Mouse (Mus musculus) embryonic facial prominence, embryonic 11.5 days (tissue): ENCODE measurements around the gene Cadps2. TPM values are rescaled to one million over a fixed set of nuclear protein-coding genes. Genes with fewer than 3 reads are reported as not detected.

Experiments
- ATAC-seq: fragments of 200-750 bp; cut with Nextera tagmentation; replicated peaks from 2 replicates; pipeline ENCODE4 v1.8.0; 2017; ENCODE audit warnings: low read depth; ENCODE audit not compliant: insufficient number of reproducible peaks, low FRiP score, low TSS enrichment
- DNase-seq: peaks from one replicate; pipeline ENCODE4 v3.0.0-alpha.2; 2015; ENCODE audit warnings: low spot score
- H3K27ac ChIP-seq: fragments of 300-500 bp; sonication (generic); replicated peaks from 2 replicates; pipeline ENCODE4 v1.5.1; 2014; ENCODE audit warnings: mild to moderate bottlenecking, low read depth, low read length, control low read depth
- H3K27me3 ChIP-seq: fragments of 300-500 bp; sonication (generic); 2 replicates; pipeline ENCODE4 v1.6.1; 2014; ENCODE audit warnings: mild to moderate bottlenecking, low read length, moderate library complexity, mixed read lengths; ENCODE audit not compliant: control insufficient read depth, insufficient read depth
- H3K36me3 ChIP-seq: fragments of 300-500 bp; sonication (generic); replicated peaks from 2 replicates; pipeline ENCODE4 v1.6.1; 2014; ENCODE audit warnings: low read depth, mild to moderate bottlenecking, low read length, moderate library complexity, mixed read lengths; ENCODE audit not compliant: control insufficient read depth, insufficient read depth
- H3K4me1 ChIP-seq: fragments of 300-500 bp; sonication (generic); 2 replicates; pipeline ENCODE4 v1.6.1; 2014; ENCODE audit warnings: low read length, mixed read lengths; ENCODE audit not compliant: control insufficient read depth, insufficient read depth
- H3K4me2 ChIP-seq: fragments of 300-500 bp; sonication (generic); 2 replicates; pipeline ENCODE4 v1.6.1; 2014; ENCODE audit warnings: low read depth, mild to moderate bottlenecking, control low read depth, low read length, moderate library complexity
- H3K4me3 ChIP-seq: fragments of 300-500 bp; sonication (generic); 2 replicates; pipeline ENCODE4 v1.5.1; 2014; ENCODE audit warnings: low read depth, low read length, control low read depth
- H3K9ac ChIP-seq: fragments of 300-500 bp; sonication (generic); replicated peaks from 2 replicates; pipeline ENCODE4 v1.6.1; 2014; ENCODE audit warnings: mild to moderate bottlenecking, control low read depth, low read length
- H3K9me3 ChIP-seq: fragments of 300-500 bp; sonication (generic); replicated peaks from 2 replicates; pipeline ENCODE4 v1.6.1; 2016; ENCODE audit warnings: mild to moderate bottlenecking, low read length, inconsistent platforms, mixed read lengths; ENCODE audit not compliant: control insufficient read depth
- WGBS: fragments of 180-500 bp; shearing (Covaris S2); extraction: QIAGEN DNeasy Blood & Tissue Kit; methylation state at CpG from one replicate; pipeline ENCODE4 v1.1.7; 2014; 5-methylcytosine and 5-hydroxymethylcytosine counted together
- polyA plus RNA-seq: library from polyadenylated mRNA; unstranded; fragments of >200 nt; fragmentation: Nextera tagmentation; extraction: Ambion mirVana; gene quantifications from 2 replicates; pipeline ENCODE4 v1.2.1, GENCODE M21; 2014

The Cadps2 gene
- polyA plus RNA-seq, 1 experiment from 2014 or later: 2.8 TPM

- WGBS: 4% methylated on average over 7 of the region's 7 CpGs
- DNase-seq (peak; percentile 21), ATAC-seq (0 out of 2 replicates have a peak, but pooled peaks have one; percentile 75)
- H3K36me3 ChIP-seq: no peaks in the 10 kb centered on the region
- H3K9ac ChIP-seq: no peak overlapping the region
- H3K27me3 ChIP-seq: no peaks in the 10 kb centered on the region
- no peak overlapping the region for H3K27ac ChIP-seq
- H3K4me3 ChIP-seq: no peak overlapping the region
- H3K4me1 ChIP-seq: no peaks in the 10 kb centered on the region
- H3K4me2 ChIP-seq: no peak overlapping the region
- no peaks in the 10 kb centered on the region for H3K9me3 ChIP-seq
Measured at GRCm38 (mm10) chr6:23353480-23353879, 485.7 kb downstream of the Cadps2 start.

GRCm38 (mm10) chr6:23337411-23338063 is 501.7 kb downstream of the Cadps2 start:
- Histone ChIP-seq H3K9ac (no peak overlapping the region), H3K27ac (no peak overlapping the region), H3K9me3 (no peaks in the 10 kb centered on the region), H3K4me2 (no peak overlapping the region), H3K4me1 (no peaks in the 10 kb centered on the region), H3K4me3 (no peak overlapping the region), H3K36me3 (no peaks in the 10 kb centered on the region), H3K27me3 (no peaks in the 10 kb centered on the region)
- ATAC-seq (no peak), DNase-seq (no peak)
- WGBS: 80% methylated on average over 7 of the region's 7 CpGs

DNA sequence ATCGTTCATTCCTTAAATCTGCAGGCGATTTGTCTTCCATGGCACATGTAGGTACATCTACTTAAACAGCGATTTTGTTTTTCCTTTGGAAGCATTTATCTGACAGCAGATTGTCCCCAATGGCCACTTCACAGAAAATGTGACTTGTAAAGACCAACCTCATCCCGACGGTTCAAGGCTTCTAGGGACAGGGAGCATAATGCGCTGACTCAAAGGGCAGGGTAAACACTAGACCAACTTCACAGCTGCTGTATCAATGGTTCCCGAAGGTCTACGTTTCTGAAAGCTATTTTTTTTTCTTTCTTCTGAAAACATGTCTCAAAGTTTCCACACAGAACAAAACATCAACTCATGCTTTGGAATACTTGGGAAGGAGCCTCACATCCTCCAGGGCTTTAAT is 524.3 kb downstream of the Cadps2 start:
- WGBS: 71% methylated on average over 8 of the region's 8 CpGs
- no peak for ATAC-seq

DNA sequence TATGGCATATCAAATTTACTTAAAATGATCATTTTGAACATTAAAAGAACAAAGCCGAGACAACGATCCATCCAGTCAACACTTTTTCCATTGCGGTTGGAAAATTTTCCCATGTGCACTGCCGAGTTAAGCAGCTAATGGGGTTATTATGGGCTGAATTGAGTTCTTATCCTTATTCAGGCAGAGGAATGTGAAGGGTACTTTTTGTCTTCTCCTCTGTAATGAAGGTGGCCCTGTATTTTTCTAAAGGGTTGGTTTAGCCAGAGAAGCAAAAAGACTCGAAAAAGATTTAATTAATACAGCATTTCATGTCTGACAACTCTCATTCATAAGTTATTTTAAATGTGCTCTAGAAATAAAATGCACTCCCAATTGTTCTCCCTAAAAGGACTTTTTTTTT is 524.9 kb downstream of the Cadps2 start:
- no peaks in the 10 kb centered on the region for H3K27me3 ChIP-seq
- WGBS: 64% methylated on average over 5 of the region's 5 CpGs
- no peak overlapping the region for H3K27ac ChIP-seq
- H3K4me1 ChIP-seq: no peaks in the 10 kb centered on the region
- H3K9me3 ChIP-seq: no peaks in the 10 kb centered on the region
- no peak overlapping the region for H3K9ac ChIP-seq
- H3K4me3 ChIP-seq: no peak overlapping the region
- no peak overlapping the region for H3K4me2 ChIP-seq
- DNase-seq: peak; percentile 29
- no peak for ATAC-seq
- H3K36me3 ChIP-seq: no peaks in the 10 kb centered on the region

More for the DNA sequence above, 524.3 kb downstream of the Cadps2 start:
- no peaks in the 10 kb centered on the region for H3K36me3 ChIP-seq
- no peak overlapping the region for H3K9ac ChIP-seq
- no peaks in the 10 kb centered on the region for H3K9me3 ChIP-seq
- H3K27me3 ChIP-seq: no peaks in the 10 kb centered on the region
- H3K4me1 ChIP-seq: no peaks in the 10 kb centered on the region
- no peak for DNase-seq
- no peak overlapping the region for H3K27ac ChIP-seq
- no peak overlapping the region for H3K4me2 ChIP-seq
- H3K4me3 ChIP-seq: no peak overlapping the region

DNA sequence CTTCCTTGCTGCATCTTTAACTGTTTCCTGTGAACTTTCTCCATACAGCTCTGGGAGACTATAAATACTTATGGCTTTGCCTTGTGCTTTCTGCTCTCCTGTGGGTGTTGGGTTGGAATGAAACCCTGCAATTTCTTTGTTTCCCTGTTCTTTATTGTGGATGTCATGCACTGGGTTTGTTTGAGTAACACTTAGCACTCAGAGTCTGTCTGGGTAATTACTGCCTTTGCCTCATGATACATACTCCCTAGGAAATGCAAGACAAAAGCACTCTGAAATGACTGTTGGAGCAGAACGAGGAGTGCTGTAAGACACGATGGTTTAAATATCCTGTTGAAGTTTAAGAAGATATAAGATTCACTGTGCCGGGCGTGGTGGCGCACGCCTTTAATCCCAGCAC is 533.2 kb downstream of the Cadps2 start:
- no peak overlapping the region for H3K27ac ChIP-seq

GRCm38 (mm10) chr6:23298596-23298995 is 540.6 kb downstream of the Cadps2 start:
- no peak overlapping the region for H3K4me3 ChIP-seq
- 84% methylated on average over 2 of the region's 2 CpGs for WGBS
- no peak overlapping the region for H3K27ac ChIP-seq
- H3K27me3 ChIP-seq: no peaks in the 10 kb centered on the region
- ATAC-seq: no peak
- H3K9me3 ChIP-seq: no peaks in the 10 kb centered on the region
- H3K36me3 ChIP-seq: no peaks in the 10 kb centered on the region
- H3K9ac ChIP-seq: no peak overlapping the region
- no peaks in the 10 kb centered on the region for H3K4me1 ChIP-seq
- H3K4me2 ChIP-seq: no peak overlapping the region
- no peak for DNase-seq

More for the DNA sequence above, 533.2 kb downstream of the Cadps2 start:
- Histone ChIP-seq H3K4me3 (no peak overlapping the region), H3K4me1 (no peaks in the 10 kb centered on the region), H3K9me3 (no peaks in the 10 kb centered on the region), H3K36me3 (no peaks in the 10 kb centered on the region), H3K27me3 (no peaks in the 10 kb centered on the region), H3K4me2 (no peak overlapping the region), H3K9ac (no peak overlapping the region)
- ATAC-seq (no peak), DNase-seq (no peak)
- 84% methylated on average over 6 of the region's 6 CpGs for WGBS

DNA sequence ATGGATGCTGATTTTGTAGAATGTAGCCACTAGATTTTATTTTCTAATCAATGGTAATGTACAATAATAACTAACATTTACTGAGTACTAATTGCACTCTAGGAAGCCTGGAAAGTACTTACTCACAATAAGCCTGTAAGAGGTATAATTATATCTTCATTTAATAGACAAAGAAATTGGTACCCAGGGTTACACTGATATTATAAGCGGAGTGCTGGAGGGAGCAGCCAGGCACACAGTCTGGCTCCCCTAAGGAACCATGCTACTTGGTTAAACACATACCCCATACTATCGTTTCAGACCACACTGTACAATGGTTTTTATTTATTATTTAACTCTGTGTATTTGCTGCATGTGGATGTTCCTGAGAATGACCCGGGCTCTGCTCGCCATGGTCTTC is 544.5 kb downstream of the Cadps2 start:
- ATAC-seq (no peak), DNase-seq (no peak)
- Histone ChIP-seq H3K36me3 (no peaks in the 10 kb centered on the region), H3K4me2 (no peak overlapping the region), H3K27me3 (no peaks in the 10 kb centered on the region), H3K4me3 (no peak overlapping the region), H3K9ac (no peak overlapping the region), H3K27ac (no peak overlapping the region), H3K9me3 (no peaks in the 10 kb centered on the region), H3K4me1 (no peaks in the 10 kb centered on the region)
- WGBS: 87% methylated on average over 4 of the region's 4 CpGs

DNA sequence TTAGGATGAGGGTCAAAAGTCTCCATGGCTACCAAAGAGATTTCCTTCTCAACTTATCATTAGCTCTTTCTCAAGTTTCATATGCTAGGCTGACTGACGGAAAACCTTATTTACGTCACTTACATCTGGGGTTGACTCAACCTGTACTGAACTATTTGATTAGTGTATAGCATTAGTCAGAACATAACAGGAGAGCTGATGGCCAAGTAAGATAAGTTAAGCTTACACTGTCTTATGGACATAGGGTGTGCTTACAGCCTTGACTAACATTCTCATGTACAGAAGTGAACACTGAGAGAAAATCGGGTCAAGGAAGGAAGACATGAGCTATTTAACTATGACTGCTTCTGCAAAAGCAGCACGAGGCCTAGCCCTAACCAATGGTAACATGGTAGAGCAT is 550.5 kb downstream of the Cadps2 start:
- Histone ChIP-seq H3K9me3 (no peaks in the 10 kb centered on the region), H3K27me3 (no peaks in the 10 kb centered on the region), H3K4me2 (no peak overlapping the region), H3K4me1 (no peaks in the 10 kb centered on the region), H3K27ac (no peak overlapping the region), H3K36me3 (no peaks in the 10 kb centered on the region), H3K9ac (no peak overlapping the region), H3K4me3 (no peak overlapping the region)
- WGBS: 82% methylated on average over 4 of the region's 4 CpGs
- ATAC-seq (no peak), DNase-seq (no peak)
